Comparison of ENCODE assay signal across 35 mouse cellular contexts in the genomic region with DNA sequence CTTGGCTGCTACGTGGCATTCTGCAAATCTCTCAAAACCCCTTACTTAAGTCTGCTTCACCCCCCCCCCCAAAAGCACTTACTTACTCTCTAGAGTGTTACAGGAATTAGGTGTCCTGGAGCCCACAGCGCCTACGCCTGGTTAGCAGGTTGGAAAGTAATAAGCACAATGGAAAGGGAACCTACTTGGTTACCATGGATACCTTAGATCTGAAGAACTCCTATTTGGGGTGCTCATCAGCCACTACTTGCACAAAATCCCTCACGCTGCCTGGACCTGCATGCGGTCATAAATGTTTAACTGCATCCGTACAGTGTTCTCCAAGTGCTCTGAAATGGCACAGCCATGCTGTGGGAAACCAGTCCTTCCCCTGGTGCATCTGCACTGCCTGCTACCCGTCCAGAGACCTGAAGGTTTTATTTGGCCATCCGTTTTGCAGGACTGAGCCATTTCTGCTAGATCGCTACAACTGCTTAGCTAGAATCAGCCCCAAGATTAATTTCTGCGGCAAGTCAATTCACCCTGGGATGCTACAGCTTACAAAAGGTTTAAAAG. TPM values are rescaled to one million over a fixed set of nuclear protein-coding genes. Genes with fewer than 3 reads are reported as not detected.
DNase-seq lines count a peak whose midpoint lies in the region; ATAC-seq and TF ChIP-seq lines count a peak whose summit lies in the region.
"Had no signal": no experiment of that assay in that cellular context is flagged by ENCODE, and none has a peak within 500 bp of the region (broad histone marks: within the 10 kb centered on the region; RNA-seq: fewer than 3 reads in every experiment).

No protein-coding gene starts in this region.

- TF ChIP-seq POLR2A in brain, embryonic 14.5 days (IDR thresholded peaks at IDR 0.05; ENCODE audit: borderline replicate concordance, extremely low read depth, insufficient read depth, insufficient read length, poor library complexity, severe bottlenecking) = no peak

- ATAC-seq in heart, embryonic 12.5 days (ENCODE audit: insufficient number of reproducible peaks, low FRiP score) = no peak
- no peak for ATAC-seq in midbrain, embryonic 14.5 days (ENCODE audit: low FRiP score, low TSS enrichment)
- ATAC-seq in midbrain, embryonic 15.5 days (replicated peaks) = no peak
- peak; percentile 72 for ATAC-seq in limb, embryonic 13.5 days (ENCODE audit: low FRiP score, low read depth)
- ATAC-seq: lung, postnatal 0 days; Patski had no signal

- no peak overlapping the region for H3K9ac ChIP-seq in heart, embryonic 12.5 days
- H3K9ac ChIP-seq in midbrain, embryonic 14.5 days (replicated peaks; ENCODE audit: low read length) = no peak overlapping the region
- H3K9ac ChIP-seq in midbrain, embryonic 15.5 days = no peak overlapping the region
- H3K9ac ChIP-seq in limb, embryonic 13.5 days = no peak overlapping the region
- H3K9ac ChIP-seq: embryonic facial prominence, embryonic 15.5 days; forebrain, embryonic 12.5 days; limb, embryonic 15.5 days; liver, embryonic 13.5 days had no signal

- no peaks in the 10 kb centered on the region for H3K9me3 ChIP-seq in heart, embryonic 12.5 days (replicated peaks)
- no peaks in the 10 kb centered on the region for H3K9me3 ChIP-seq in midbrain, embryonic 14.5 days (ENCODE audit: control insufficient read depth, low read length)
- no peaks in the 10 kb centered on the region for H3K9me3 ChIP-seq in midbrain, embryonic 15.5 days
- no peaks in the 10 kb centered on the region for H3K9me3 ChIP-seq in limb, embryonic 13.5 days
- H3K9me3 ChIP-seq: embryonic facial prominence, embryonic 10.5 days; embryonic facial prominence, embryonic 15.5 days; forebrain, embryonic 12.5 days; limb, embryonic 15.5 days; liver, embryonic 13.5 days had no signal

- TF ChIP-seq CTCF in brain, embryonic 14.5 days (IDR thresholded peaks at IDR 0.05; ENCODE audit: borderline replicate concordance, extremely low read depth, insufficient read depth, insufficient read length) = no peak

- no peak overlapping the region for H3K4me3 ChIP-seq in heart, embryonic 12.5 days
- H3K4me3 ChIP-seq in midbrain, embryonic 14.5 days (replicated peaks; ENCODE audit: low read depth, low read length) = no peak overlapping the region
- H3K4me3 ChIP-seq in midbrain, embryonic 15.5 days = no peak overlapping the region
- no peak overlapping the region for H3K4me3 ChIP-seq in limb, embryonic 13.5 days
- H3K4me3 ChIP-seq: embryonic facial prominence, embryonic 10.5 days; embryonic facial prominence, embryonic 15.5 days; forebrain, embryonic 12.5 days; limb, embryonic 15.5 days; liver, embryonic 13.5 days; megakaryocyte, embryonic 14.5 days had no signal

- H3K27me3 ChIP-seq in heart, embryonic 12.5 days (replicated peaks) = no peaks in the 10 kb centered on the region
- H3K27me3 ChIP-seq in midbrain, embryonic 14.5 days (ENCODE audit: control insufficient read depth, insufficient read depth, low read length) = no peaks in the 10 kb centered on the region
- H3K27me3 ChIP-seq in midbrain, embryonic 15.5 days (replicated peaks) = no peaks in the 10 kb centered on the region
- no peaks in the 10 kb centered on the region for H3K27me3 ChIP-seq in limb, embryonic 13.5 days
- H3K27me3 ChIP-seq: embryonic facial prominence, embryonic 15.5 days; forebrain, embryonic 12.5 days; limb, embryonic 15.5 days; liver, embryonic 13.5 days; megakaryocyte, embryonic 14.5 days; Patski had no signal

- peaks cover 17% of the 10 kb centered on the region for H3K4me1 ChIP-seq in heart, embryonic 12.5 days (replicated peaks)
- H3K4me1 ChIP-seq in midbrain, embryonic 14.5 days (ENCODE audit: control insufficient read depth, insufficient read depth, low read length) = no peaks in the 10 kb centered on the region; the same call in 1 of the 2 replicates
- peaks cover 7% of the 10 kb centered on the region; the same call in 1 of the 2 replicates for H3K4me1 ChIP-seq in midbrain, embryonic 15.5 days
- H3K4me1 ChIP-seq in limb, embryonic 13.5 days = peaks cover 37% of the 10 kb centered on the region
- H3K4me1 ChIP-seq: limb, embryonic 15.5 days; liver, embryonic 13.5 days had no signal

- H3K27ac ChIP-seq in heart, embryonic 12.5 days (ENCODE audit: poor library complexity, severe bottlenecking) = no peak overlapping the region
- H3K27ac ChIP-seq in midbrain, embryonic 14.5 days (replicated peaks; ENCODE audit: low read depth, low read length) = no peak overlapping the region
- H3K27ac ChIP-seq in midbrain, embryonic 15.5 days = no peak overlapping the region
- H3K27ac ChIP-seq in limb, embryonic 13.5 days = peak overlapping the region; percentile 34; the same call in 1 of the 2 replicates
- H3K27ac ChIP-seq: embryonic facial prominence, embryonic 10.5 days; embryonic facial prominence, embryonic 15.5 days; forebrain, embryonic 12.5 days; limb, embryonic 15.5 days; liver, embryonic 13.5 days; stomach, postnatal 0 days had no signal

- WGBS in heart, embryonic 12.5 days = 89% methylated on average over 10 of the region's 10 CpGs
- 59% methylated on average over 10 of the region's 10 CpGs for WGBS in midbrain, embryonic 14.5 days
- WGBS in midbrain, embryonic 15.5 days = 43% methylated on average over 10 of the region's 10 CpGs
- WGBS in limb, embryonic 13.5 days = 33% methylated on average over 10 of the region's 10 CpGs

- peak; percentile 81 for DNase-seq in heart, adult 11 months
- peak; percentile 52 for DNase-seq in midbrain, embryonic 14.5 days
- DNase-seq in brain, embryonic 14.5 days (ENCODE audit: low read depth) = peak; percentile 59
- DNase-seq in thymus, postnatal 10 days (ENCODE audit: low spot score in 2 of 2) = no peak
- no peak for DNase-seq in adrenal gland, postnatal 10 days
- DNase-seq: adrenal gland, postnatal 14 days; cerebellum, adult 2 months; cerebellum, postnatal 25 days; gastrocnemius, postnatal 25 days; heart, adult 18-20 months; heart, postnatal 4 days; kidney, adult 2 months; kidney, postnatal 14 days; layer of hippocampus, adult 9-11 months; liver, embryonic 13.5 days; lung, adult 18-20 months; lung, postnatal 4 days; right cerebral cortex, adult 18-20 months; spleen, adult 18-20 months; thymus, adult 18-20 months; thymus, postnatal 36 days had no signal

- peaks cover 24% of the 10 kb centered on the region for H3K36me3 ChIP-seq in heart, embryonic 12.5 days
- no peaks in the 10 kb centered on the region for H3K36me3 ChIP-seq in midbrain, embryonic 14.5 days (ENCODE audit: control insufficient read depth, insufficient read depth, low read length)
- H3K36me3 ChIP-seq in midbrain, embryonic 15.5 days (replicated peaks) = no peaks in the 10 kb centered on the region
- H3K36me3 ChIP-seq in limb, embryonic 13.5 days = peaks cover 36% of the 10 kb centered on the region
- H3K36me3 ChIP-seq: embryonic facial prominence, embryonic 15.5 days; G1E; liver, embryonic 13.5 days had no signal

- H3K4me2 ChIP-seq in heart, embryonic 12.5 days = no peak overlapping the region
- H3K4me2 ChIP-seq in midbrain, embryonic 14.5 days (ENCODE audit: low read length) = no peak overlapping the region
- no peak overlapping the region for H3K4me2 ChIP-seq in midbrain, embryonic 15.5 days
- H3K4me2 ChIP-seq in limb, embryonic 13.5 days (replicated peaks) = no peak overlapping the region
- H3K4me2 ChIP-seq: embryonic facial prominence, embryonic 15.5 days; forebrain, embryonic 12.5 days; heart, embryonic 11.5 days; limb, embryonic 15.5 days; liver, embryonic 13.5 days had no signal

RNA-seq across cellular contexts. Expression of gene Hmga2, which starts 32.4 kb away (rescaled TPM):
- 21.3 and 23.3 TPM in 2 replicates for polyA plus RNA-seq in heart, embryonic 12.5 days (2016; fragmentation: Nextera tagmentation; extraction: Ambion mirVana)
- polyA plus RNA-seq in midbrain, embryonic 14.5 days (2014; fragmentation: Nextera tagmentation; extraction: Ambion mirVana) = 2.4 and 2.6 TPM in 2 replicates
- 1.0 and 1.1 TPM in 2 replicates for polyA plus RNA-seq in midbrain, embryonic 15.5 days (2015; fragmentation: Nextera tagmentation; extraction: Ambion mirVana)
- polyA plus RNA-seq in brain, embryonic 14.5 days (2012; rRNA removed) = 8.1 and 9.0 TPM in 2 replicates
- polyA plus RNA-seq in limb, embryonic 13.5 days (2015; fragmentation: Nextera tagmentation; extraction: Ambion mirVana) = 88.7 and 108 TPM in 2 replicates
- total RNA-seq in adrenal gland, postnatal 10 days (2021) = 1 to 10 TPM; 3.9 to 6.4 TPM
- total RNA-seq: heart, adult 18-20 months had no signal
- polyA plus RNA-seq: frontal cortex, adult 2 months; G1E had no signal

Comparison
In these comparisons a context has a peak if more than half of its experiments do, and no peak if none do; other contexts are left out.
1. DNase-seq: peak in heart, adult 11 months (single experiment), midbrain, embryonic 14.5 days (single experiment) and brain, embryonic 14.5 days (single experiment); none in thymus, postnatal 10 days (0 of 2) and adrenal gland, postnatal 10 days (single experiment).